Comparison of ENCODE assay signal across 10 mouse cellular contexts in genomic region chr11:107264889-107265615, GRCm38 (mm10).
A peak's percentile ranks its signal among the peaks of the same experiment; 100 is the strongest.
DNase-seq lines count a peak whose midpoint lies in the region; ATAC-seq and TF ChIP-seq lines count a peak whose summit lies in the region.
"Had no signal": no experiment of that assay in that cellular context is flagged by ENCODE, and none has a peak within 500 bp of the region (broad histone marks: within the 10 kb centered on the region; RNA-seq: fewer than 3 reads in every experiment).

No protein-coding gene starts in this region.

- TF ChIP-seq POLR2A in cerebellum, adult 2 months (IDR thresholded peaks at IDR 0.05; ENCODE audit: borderline replicate concordance, insufficient read depth, low read length): no peak

- WGBS in midbrain, embryonic 14.5 days: 68% methylated on average over 20 of the region's 20 CpGs
- 83% methylated on average over 20 of the region's 20 CpGs for WGBS in midbrain, embryonic 10.5 days
- whole genome bisulfite sequencing in embryonic facial prominence, embryonic 15.5 days: 47% methylated on average over 20 of the region's 20 CpGs
- 58% methylated on average over 20 of the region's 20 CpGs for WGBS in heart, embryonic 13.5 days
- 59% methylated on average over 20 of the region's 20 CpGs for WGBS in midbrain, embryonic 16.5 days
- 70% methylated on average over 20 of the region's 20 CpGs for WGBS in cerebellum, adult 2 months

- no peak for TF ChIP-seq CTCF in cerebellum, adult 2 months (IDR thresholded peaks at IDR 0.05; ENCODE audit: borderline replicate concordance, insufficient read depth, low read depth, low read length)

- ATAC-seq in midbrain, embryonic 14.5 days (ENCODE audit: low FRiP score, low TSS enrichment): no peak
- ATAC-seq in embryonic facial prominence, embryonic 15.5 days (ENCODE audit: insufficient number of reproducible peaks, low FRiP score, low TSS enrichment, low read depth): no peak
- ATAC-seq in heart, embryonic 13.5 days (ENCODE audit: extremely low read depth, insufficient number of reproducible peaks, low FRiP score, low TSS enrichment): no peak
- no peak for ATAC-seq in midbrain, embryonic 16.5 days
- no peak for ATAC-seq in CD4-positive, CD25-positive, alpha-beta regulatory T cell, adult 4 months

- H3K4me1 ChIP-seq in midbrain, embryonic 14.5 days (ENCODE audit: control insufficient read depth, insufficient read depth, low read length): no peaks in the 10 kb centered on the region
- H3K4me1 ChIP-seq in midbrain, embryonic 10.5 days: peaks cover 15% of the 10 kb centered on the region; the same call in 1 of the 2 replicates
- peaks cover 11% of the 10 kb centered on the region; the same call in 1 of the 2 replicates for H3K4me1 ChIP-seq in embryonic facial prominence, embryonic 15.5 days
- peaks cover 13% of the 10 kb centered on the region for H3K4me1 ChIP-seq in heart, embryonic 13.5 days
- H3K4me1 ChIP-seq in midbrain, embryonic 16.5 days (ENCODE audit: control insufficient read depth, insufficient read depth, low read length): peaks cover 5% of the 10 kb centered on the region; the same call in 1 of the 2 replicates
- no peaks in the 10 kb centered on the region; the same call in 1 of the 2 replicates for H3K4me1 ChIP-seq in cerebellum, adult 2 months (ENCODE audit: control insufficient read depth, insufficient read depth, low read length)

- no peaks in the 10 kb centered on the region for H3K36me3 ChIP-seq in midbrain, embryonic 14.5 days (ENCODE audit: control insufficient read depth, insufficient read depth, low read length)
- peaks cover 14% of the 10 kb centered on the region for H3K36me3 ChIP-seq in midbrain, embryonic 10.5 days
- no peaks in the 10 kb centered on the region for H3K36me3 ChIP-seq in embryonic facial prominence, embryonic 15.5 days
- peaks cover 5% of the 10 kb centered on the region; the same call in 1 of the 2 replicates for H3K36me3 ChIP-seq in heart, embryonic 13.5 days
- no peaks in the 10 kb centered on the region for H3K36me3 ChIP-seq in midbrain, embryonic 16.5 days (ENCODE audit: control insufficient read depth, insufficient read depth, low read length)

- H3K9ac ChIP-seq in midbrain, embryonic 14.5 days (replicated peaks; ENCODE audit: low read length): no peak overlapping the region
- H3K9ac ChIP-seq in embryonic facial prominence, embryonic 15.5 days: no peak overlapping the region
- peak overlapping the region; percentile 40; the same call in 1 of the 2 replicates for H3K9ac ChIP-seq in heart, embryonic 13.5 days
- H3K9ac ChIP-seq in midbrain, embryonic 16.5 days (ENCODE audit: low read depth, low read length): no peak overlapping the region

- peak overlapping the region; percentile 32; the same call in 1 of the 2 replicates for H3K27ac ChIP-seq in midbrain, embryonic 14.5 days (replicated peaks; ENCODE audit: low read depth, low read length)
- H3K27ac ChIP-seq in midbrain, embryonic 10.5 days (replicated peaks): no peak overlapping the region
- 0 out of 2 replicates have a peak overlapping the region, but pooled peaks have one; percentile 3 for H3K27ac ChIP-seq in embryonic facial prominence, embryonic 15.5 days (replicated peaks)
- peak overlapping the region; percentile 20; the same call in 1 of the 2 replicates for H3K27ac ChIP-seq in heart, embryonic 13.5 days (replicated peaks)
- peak overlapping the region; percentile 56 for H3K27ac ChIP-seq in midbrain, embryonic 16.5 days (ENCODE audit: low read length)
- H3K27ac ChIP-seq in cerebellum, adult 2 months (ENCODE audit: insufficient read depth, low read length): no peak overlapping the region

- no peak overlapping the region for H3K4me3 ChIP-seq in midbrain, embryonic 14.5 days (replicated peaks; ENCODE audit: low read depth, low read length)
- no peak overlapping the region for H3K4me3 ChIP-seq in midbrain, embryonic 10.5 days
- H3K4me3 ChIP-seq in embryonic facial prominence, embryonic 15.5 days (replicated peaks): no peak overlapping the region
- H3K4me3 ChIP-seq in heart, embryonic 13.5 days: no peak overlapping the region
- H3K4me3 ChIP-seq in midbrain, embryonic 16.5 days (ENCODE audit: low read depth, low read length): no peak overlapping the region
- H3K4me3 ChIP-seq in cerebellum, adult 2 months (replicated peaks; ENCODE audit: insufficient read depth, low read depth, low read length): no peak overlapping the region
- H3K4me3 ChIP-seq: erythroblast, embryonic 14.5 days had no signal

- H3K27me3 ChIP-seq in midbrain, embryonic 14.5 days (ENCODE audit: control insufficient read depth, insufficient read depth, low read length): no peaks in the 10 kb centered on the region
- H3K27me3 ChIP-seq in midbrain, embryonic 10.5 days (ENCODE audit: low read depth, poor library complexity, severe bottlenecking): no peaks in the 10 kb centered on the region
- H3K27me3 ChIP-seq in embryonic facial prominence, embryonic 15.5 days: no peaks in the 10 kb centered on the region
- H3K27me3 ChIP-seq in heart, embryonic 13.5 days (replicated peaks): no peaks in the 10 kb centered on the region
- no peaks in the 10 kb centered on the region for H3K27me3 ChIP-seq in midbrain, embryonic 16.5 days (ENCODE audit: control insufficient read depth, insufficient read depth, low read depth, low read length)
- no peaks in the 10 kb centered on the region for H3K27me3 ChIP-seq in cerebellum, adult 2 months (ENCODE audit: control insufficient read depth, insufficient read depth, low read length)

- 0 out of 2 replicates have a peak, but pooled peaks cover 3% of the 10 kb centered on the region for H3K9me3 ChIP-seq in midbrain, embryonic 14.5 days (ENCODE audit: control insufficient read depth, low read length)
- H3K9me3 ChIP-seq in midbrain, embryonic 10.5 days (replicated peaks): peaks cover 8% of the 10 kb centered on the region
- H3K9me3 ChIP-seq in embryonic facial prominence, embryonic 15.5 days (replicated peaks): 0 out of 2 replicates have a peak, but pooled peaks cover 4% of the 10 kb centered on the region
- H3K9me3 ChIP-seq in heart, embryonic 13.5 days: peaks cover 6% of the 10 kb centered on the region; the same call in 1 of the 2 replicates
- no peaks in the 10 kb centered on the region for H3K9me3 ChIP-seq in midbrain, embryonic 16.5 days (replicated peaks; ENCODE audit: control insufficient read depth, low read length, poor library complexity, severe bottlenecking)

- H3K4me2 ChIP-seq in midbrain, embryonic 14.5 days (ENCODE audit: low read length): no peak overlapping the region
- H3K4me2 ChIP-seq in embryonic facial prominence, embryonic 15.5 days (replicated peaks): no peak overlapping the region
- 0 out of 2 replicates have a peak overlapping the region, but pooled peaks have one; percentile 13 for H3K4me2 ChIP-seq in heart, embryonic 13.5 days
- H3K4me2 ChIP-seq in midbrain, embryonic 16.5 days (ENCODE audit: low read length): peak overlapping the region; percentile 10; the same call in 1 of the 2 replicates

- no peak for DNase-seq in midbrain, embryonic 14.5 days
- no peak for DNase-seq in midbrain, embryonic 10.5 days (ENCODE audit: low spot score)
- no peak for DNase-seq in cerebellum, adult 2 months
- DNase-seq in left cerebral cortex, adult 9 months (ENCODE audit: low spot score in 2 of 2): no peak
- DNase-seq: adrenal gland, postnatal 25 days had no signal

Comparison
In these comparisons a context has a peak if more than half of its experiments do, and no peak if none do; other contexts are left out.
1. H3K27ac ChIP-seq: peak in midbrain, embryonic 14.5 days (single experiment), embryonic facial prominence, embryonic 15.5 days (single experiment), heart, embryonic 13.5 days (single experiment) and midbrain, embryonic 16.5 days (single experiment); none in midbrain, embryonic 10.5 days (single experiment) and cerebellum, adult 2 months (single experiment).
2. H3K4me2 ChIP-seq: peak in heart, embryonic 13.5 days (single experiment) and midbrain, embryonic 16.5 days (single experiment); none in midbrain, embryonic 14.5 days (single experiment) and embryonic facial prominence, embryonic 15.5 days (single experiment).